Mouse (Mus musculus): ENCODE results near the gene Rpl29.

Rpl29 gene

GRCm38 (mm10) chr9:106470991-106471750 lies 41.9 kb downstream of the Rpl29 start:
- no peak for TF ChIP-seq GATA4 (IDR thresholded peaks at IDR 0.05; ENCODE audit: insufficient replicate concordance, low read length)

GRCm38 (mm10) chr9:106471892-106472291 lies 42.6 kb downstream of the Rpl29 start:
- no peak for TF ChIP-seq GATA4 (IDR thresholded peaks at IDR 0.05; ENCODE audit: insufficient replicate concordance, low read length)

- TF ChIP-seq GATA4 (IDR thresholded peaks at IDR 0.05; ENCODE audit: insufficient replicate concordance, low read length), result no peak
Observed at GRCm38 (mm10) chr9:106472321-106472720, 43.1 kb downstream of the Rpl29 start.

- TF ChIP-seq GATA4 (IDR thresholded peaks at IDR 0.05; ENCODE audit: insufficient replicate concordance, low read length), result no peak
Observed at GRCm38 (mm10) chr9:106473081-106473752, 44.0 kb downstream of the Rpl29 start.

- TF ChIP-seq GATA4 (IDR thresholded peaks at IDR 0.05; ENCODE audit: insufficient replicate concordance, low read length), result no peak
Observed at GRCm38 (mm10) chr9:106473753-106474105, 44.5 kb downstream of the Rpl29 start.

- peak; percentile 17; the same call in 1 of the 2 replicates for TF ChIP-seq GATA4 (IDR thresholded peaks at IDR 0.05; ENCODE audit: insufficient replicate concordance, low read length)
Observed at GRCm38 (mm10) chr9:106474456-106474855, 45.2 kb downstream of the Rpl29 start.

GRCm38 (mm10) chr9:106475046-106475445 lies 45.8 kb downstream of the Rpl29 start:
- no peak for TF ChIP-seq GATA4 (IDR thresholded peaks at IDR 0.05; ENCODE audit: insufficient replicate concordance, low read length)

- TF ChIP-seq GATA4 (IDR thresholded peaks at IDR 0.05; ENCODE audit: insufficient replicate concordance, low read length), result no peak
Observed at GRCm38 (mm10) chr9:106475663-106476001, 46.4 kb downstream of the Rpl29 start, which contains the start of gene Rrp9. Gene Rrp9 (plus strand): TSS chr9:106475963.

- TF ChIP-seq GATA4 (IDR thresholded peaks at IDR 0.05; ENCODE audit: insufficient replicate concordance, low read length), result no peak
Observed at GRCm38 (mm10) chr9:106476002-106476923, 47.0 kb downstream of the Rpl29 start.

GRCm38 (mm10) chr9:106476924-106477484 lies 47.8 kb downstream of the Rpl29 start, which contains the start of gene Parp3:
Gene Parp3 (minus strand): TSS chr9:106476949.
- no peak for TF ChIP-seq GATA4 (IDR thresholded peaks at IDR 0.05; ENCODE audit: insufficient replicate concordance, low read length)

- no peak for TF ChIP-seq GATA4 (IDR thresholded peaks at IDR 0.05; ENCODE audit: insufficient replicate concordance, low read length)
Observed at GRCm38 (mm10) chr9:106477649-106478048, 48.4 kb downstream of the Rpl29 start.

GRCm38 (mm10) chr9:106478101-106478500 lies 48.8 kb downstream of the Rpl29 start:
- TF ChIP-seq GATA4 (IDR thresholded peaks at IDR 0.05; ENCODE audit: insufficient replicate concordance, low read length), result no peak

- no peak for TF ChIP-seq GATA4 (IDR thresholded peaks at IDR 0.05; ENCODE audit: insufficient replicate concordance, low read length)
Observed at GRCm38 (mm10) chr9:106480541-106480940, 51.3 kb downstream of the Rpl29 start.

GRCm38 (mm10) chr9:106481075-106481474 lies 51.8 kb downstream of the Rpl29 start:
- TF ChIP-seq GATA4 (IDR thresholded peaks at IDR 0.05; ENCODE audit: insufficient replicate concordance, low read length), result no peak
